Mouse (Mus musculus): ENCODE data around the gene Vegfc. TPM values are rescaled to one million over a fixed set of nuclear protein-coding genes. Genes with fewer than 3 reads are reported as not detected.

Vegfc gene
- polyA plus RNA-seq, 1 experiment: not detected

DNA sequence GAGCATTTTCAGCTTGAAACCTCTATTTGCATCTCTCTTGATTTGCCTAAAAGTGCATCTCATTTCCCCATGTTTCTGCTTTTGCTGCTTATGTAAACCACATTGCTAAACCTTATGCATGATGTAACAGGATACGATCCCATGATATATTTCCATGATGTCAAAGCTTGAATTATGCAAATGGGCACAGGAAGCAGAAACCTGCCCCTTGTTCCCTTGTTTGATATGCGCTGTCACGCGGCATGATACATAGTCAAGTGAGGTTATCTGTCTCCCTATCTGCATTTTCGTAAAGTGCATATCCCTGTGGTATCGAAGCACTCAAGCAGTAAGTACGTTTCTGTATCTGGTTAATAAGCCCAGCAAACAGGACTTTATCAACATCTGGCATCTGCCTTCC is 42.7 kb downstream of the Vegfc start:
- no peak for TF ChIP-seq GATA1 (IDR thresholded peaks at IDR 0.05; ENCODE audit: low read length)

- no peak for TF ChIP-seq GATA1 (IDR thresholded peaks at IDR 0.05; ENCODE audit: low read length)
Observed at GRCm38 (mm10) chr8:54121942-54122341, 44.5 kb downstream of the Vegfc start.

- TF ChIP-seq GATA1 (IDR thresholded peaks at IDR 0.05; ENCODE audit: low read length): no peak
Observed at GRCm38 (mm10) chr8:54122345-54122744, 44.9 kb downstream of the Vegfc start.

DNA sequence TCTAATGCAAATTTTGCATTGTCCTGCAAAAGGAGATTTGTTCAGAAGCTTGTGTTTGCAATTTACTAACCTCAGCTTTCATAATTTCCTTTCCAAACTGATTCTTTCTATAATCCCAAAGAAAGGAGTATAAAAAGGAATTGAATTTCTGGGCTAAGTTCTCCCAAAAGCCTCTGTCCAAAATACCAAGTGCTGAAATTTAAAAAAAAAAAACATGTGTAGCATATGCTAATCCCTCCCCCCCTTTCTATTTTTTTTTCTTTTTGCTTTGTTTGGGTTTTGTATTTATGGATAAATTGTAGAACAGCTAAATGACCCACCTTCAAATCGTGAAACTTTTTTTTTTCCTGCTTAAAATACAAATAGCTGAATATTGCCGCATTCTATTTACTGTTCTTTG is 53.2 kb downstream of the Vegfc start:
- no peak for TF ChIP-seq GATA1 (IDR thresholded peaks at IDR 0.05; ENCODE audit: low read length)

DNA sequence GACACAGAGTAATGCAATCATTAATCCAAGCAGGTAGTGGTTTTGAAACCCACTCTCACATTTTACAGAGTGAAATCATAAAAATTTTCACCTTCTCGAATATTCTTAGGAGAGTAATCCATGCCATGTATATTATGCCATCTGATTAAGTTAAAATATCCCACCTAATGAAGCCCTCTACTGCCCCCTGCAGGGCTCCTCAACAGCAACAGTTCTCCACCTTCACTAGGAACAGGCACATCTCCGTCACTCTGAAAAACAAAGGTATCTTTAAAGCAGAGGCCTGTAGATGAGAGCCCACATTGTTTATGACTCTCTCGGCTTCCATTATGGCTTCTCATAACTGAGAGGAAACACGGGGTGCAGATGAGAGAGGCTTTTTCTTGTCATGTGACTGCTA is 75.8 kb downstream of the Vegfc start:
- TF ChIP-seq GATA1 (IDR thresholded peaks at IDR 0.05; ENCODE audit: low read length): no peak

- TF ChIP-seq GATA1 (IDR thresholded peaks at IDR 0.05; ENCODE audit: low read length): no peak
Observed at GRCm38 (mm10) chr8:54163505-54163904, 86.1 kb downstream of the Vegfc start.

DNA sequence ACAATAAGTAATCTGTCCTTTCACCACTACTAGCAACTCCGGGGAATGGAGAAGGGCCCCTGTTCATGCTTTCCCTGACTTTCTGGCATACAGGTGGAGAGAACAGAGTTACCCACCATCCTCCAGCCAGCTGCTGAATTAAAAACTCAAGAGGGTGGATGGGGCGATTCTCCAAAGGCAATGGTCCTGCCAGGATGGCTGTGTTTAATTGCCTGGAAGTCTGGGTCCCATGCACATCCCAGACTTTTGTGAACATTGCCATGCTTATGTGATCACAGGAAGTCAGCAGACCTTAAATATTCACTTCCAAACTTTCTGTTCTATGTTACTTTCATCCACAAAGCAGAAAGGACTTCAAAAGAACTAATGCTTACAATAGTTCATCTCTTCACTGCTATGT is 107.9 kb downstream of the Vegfc start:
- TF ChIP-seq GATA1 (IDR thresholded peaks at IDR 0.05; ENCODE audit: low read length): no peak

- TF ChIP-seq GATA1 (IDR thresholded peaks at IDR 0.05; ENCODE audit: low read length): no peak
Observed at GRCm38 (mm10) chr8:54185927-54186326, 108.5 kb downstream of the Vegfc start.

GRCm38 (mm10) chr8:54216250-54216649 is 138.8 kb downstream of the Vegfc start:
- TF ChIP-seq GATA1 (IDR thresholded peaks at IDR 0.05; ENCODE audit: low read length): no peak

GRCm38 (mm10) chr8:54228801-54229204 is 151.4 kb downstream of the Vegfc start:
- TF ChIP-seq GATA1 (IDR thresholded peaks at IDR 0.05; ENCODE audit: low read length): no peak

DNA sequence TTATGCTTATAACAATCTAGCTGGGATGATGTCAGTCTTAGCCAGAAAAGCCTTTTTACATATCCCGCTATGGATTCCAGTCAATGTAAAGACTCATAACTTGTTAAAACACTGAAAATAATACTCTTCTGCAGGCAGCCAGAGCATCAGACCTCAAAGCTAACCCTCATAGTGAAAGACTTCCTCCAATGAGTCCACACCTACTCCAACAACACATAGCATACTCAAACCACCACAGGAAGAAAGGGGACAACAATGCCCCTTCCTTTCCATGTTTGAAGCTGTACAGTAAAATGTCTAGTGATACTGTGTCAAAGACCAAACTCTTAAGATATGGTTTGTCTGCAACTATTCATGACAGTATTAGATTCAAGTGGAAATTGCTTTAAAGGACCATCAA is 153.2 kb downstream of the Vegfc start:
- TF ChIP-seq GATA1 (IDR thresholded peaks at IDR 0.05; ENCODE audit: low read length): no peak

- TF ChIP-seq GATA1 (IDR thresholded peaks at IDR 0.05; ENCODE audit: low read length): no peak
Observed at GRCm38 (mm10) chr8:54233316-54233715, 155.9 kb downstream of the Vegfc start.

Measured in G1E-ER4 (cell line).